ENCODE assay signal across 9 mouse cellular contexts in the genomic region with DNA sequence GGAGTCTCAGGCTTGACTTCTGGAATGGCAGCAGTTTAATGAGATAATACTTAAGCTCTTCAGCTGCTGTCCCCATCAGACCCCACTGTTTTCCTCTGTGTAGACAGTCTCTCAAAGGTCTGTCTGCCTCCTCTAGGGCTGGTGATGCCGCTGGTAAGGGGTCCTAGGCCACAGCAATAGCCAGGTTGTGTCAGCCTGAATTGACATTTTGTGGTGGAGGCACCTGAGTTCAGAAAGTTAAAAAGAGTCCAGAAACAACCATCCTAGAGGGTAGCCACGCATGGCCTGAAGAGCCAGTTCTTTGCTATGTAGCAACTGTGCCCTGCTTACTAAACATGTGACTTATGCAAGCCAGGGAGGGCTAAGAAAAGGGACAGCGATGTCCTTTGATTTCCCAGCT.
A peak's percentile ranks its signal among the peaks of the same experiment; 100 is the strongest.
DNase-seq lines count a peak whose midpoint lies in the region; ATAC-seq and TF ChIP-seq lines count a peak whose summit lies in the region.
"Had no signal": no experiment of that assay in that cellular context is flagged by ENCODE, and none has a peak within 500 bp of the region (broad histone marks: within the 10 kb centered on the region; RNA-seq: fewer than 3 reads in every experiment).

No protein-coding gene starts in this region.

- no peak for TF ChIP-seq CTCF in cortical plate, adult 2 months (IDR thresholded peaks at IDR 0.05; ENCODE audit: extremely low read depth, insufficient read depth, low read length)

- 88% methylated on average over 3 of the region's 3 CpGs for WGBS in hindbrain, embryonic 10.5 days
- 84% methylated on average over 3 of the region's 3 CpGs for WGBS in hindbrain, embryonic 11.5 days
- WGBS in heart, embryonic 16.5 days, result 64% methylated on average over 3 of the region's 3 CpGs
- 71% methylated on average over 3 of the region's 3 CpGs for WGBS in liver, embryonic 12.5 days (ENCODE audit: insufficient replicate concordance)

- ATAC-seq in hindbrain, embryonic 11.5 days (ENCODE audit: low FRiP score), result no peak
- ATAC-seq in heart, embryonic 16.5 days (replicated peaks; ENCODE audit: extremely low read depth, insufficient read depth, low FRiP score), result no peak
- no peak for ATAC-seq in liver, embryonic 12.5 days
- ATAC-seq in megakaryocyte, adult 5-6 weeks (ENCODE audit: poor library complexity, severe bottlenecking), result no peak

- H3K36me3 ChIP-seq in hindbrain, embryonic 10.5 days, result peaks cover 35% of the 10 kb centered on the region
- H3K36me3 ChIP-seq in hindbrain, embryonic 11.5 days (ENCODE audit: control insufficient read depth, insufficient read depth, low read length), result no peaks in the 10 kb centered on the region
- peaks cover 11% of the 10 kb centered on the region for H3K36me3 ChIP-seq in heart, embryonic 16.5 days (ENCODE audit: control insufficient read depth, insufficient read depth)
- no peaks in the 10 kb centered on the region for H3K36me3 ChIP-seq in liver, embryonic 12.5 days

- no peaks in the 10 kb centered on the region for H3K27me3 ChIP-seq in hindbrain, embryonic 10.5 days (ENCODE audit: insufficient read depth, poor library complexity, severe bottlenecking)
- no peaks in the 10 kb centered on the region for H3K27me3 ChIP-seq in hindbrain, embryonic 11.5 days (ENCODE audit: control insufficient read depth, insufficient read depth, low read length)
- no peaks in the 10 kb centered on the region for H3K27me3 ChIP-seq in heart, embryonic 16.5 days (ENCODE audit: control insufficient read depth, insufficient read depth, low read length)
- H3K27me3 ChIP-seq in liver, embryonic 12.5 days (replicated peaks), result no peaks in the 10 kb centered on the region

- H3K9me3 ChIP-seq in hindbrain, embryonic 10.5 days, result no peaks in the 10 kb centered on the region
- no peaks in the 10 kb centered on the region for H3K9me3 ChIP-seq in hindbrain, embryonic 11.5 days (ENCODE audit: control insufficient read depth, low read length)
- no peaks in the 10 kb centered on the region for H3K9me3 ChIP-seq in heart, embryonic 16.5 days (replicated peaks; ENCODE audit: control insufficient read depth, low read length)
- no peaks in the 10 kb centered on the region for H3K9me3 ChIP-seq in liver, embryonic 12.5 days (replicated peaks)

- H3K4me3 ChIP-seq in hindbrain, embryonic 10.5 days, result peak overlapping the region; percentile 56
- H3K4me3 ChIP-seq in hindbrain, embryonic 11.5 days (ENCODE audit: low read depth, low read length), result no peak overlapping the region
- no peak overlapping the region for H3K4me3 ChIP-seq in cortical plate, adult 2 months (ENCODE audit: insufficient read depth, low read length)
- H3K4me3 ChIP-seq in heart, embryonic 16.5 days (ENCODE audit: low read length), result peak overlapping the region; percentile 69
- no peak overlapping the region for H3K4me3 ChIP-seq in liver, embryonic 12.5 days

- peak overlapping the region; percentile 94 for H3K27ac ChIP-seq in hindbrain, embryonic 10.5 days
- no peak overlapping the region; the same call in 1 of the 2 replicates for H3K27ac ChIP-seq in hindbrain, embryonic 11.5 days (ENCODE audit: low read depth, low read length)
- H3K27ac ChIP-seq in cortical plate, adult 2 months (ENCODE audit: insufficient read depth, low read length), result peak overlapping the region; percentile 70
- peak overlapping the region; percentile 98 for H3K27ac ChIP-seq in heart, embryonic 16.5 days (ENCODE audit: low read length)
- H3K27ac ChIP-seq in liver, embryonic 12.5 days, result 0 out of 2 replicates have a peak overlapping the region, but pooled peaks have one; percentile 41

- H3K4me1 ChIP-seq in hindbrain, embryonic 10.5 days (replicated peaks), result peaks cover 68% of the 10 kb centered on the region
- H3K4me1 ChIP-seq in hindbrain, embryonic 11.5 days (replicated peaks; ENCODE audit: control insufficient read depth, insufficient read depth, low read length), result peaks cover 4% of the 10 kb centered on the region
- H3K4me1 ChIP-seq in cortical plate, adult 2 months (ENCODE audit: control insufficient read depth, insufficient read depth, low read length), result no peaks in the 10 kb centered on the region
- peaks cover 52% of the 10 kb centered on the region for H3K4me1 ChIP-seq in heart, embryonic 16.5 days (ENCODE audit: control insufficient read depth, insufficient read depth, low read length)
- peaks cover 10% of the 10 kb centered on the region for H3K4me1 ChIP-seq in liver, embryonic 12.5 days

- H3K9ac ChIP-seq in hindbrain, embryonic 11.5 days (ENCODE audit: low read depth, low read length), result no peak overlapping the region
- peak overlapping the region; percentile 81 for H3K9ac ChIP-seq in heart, embryonic 16.5 days (ENCODE audit: low read length)
- no peak overlapping the region for H3K9ac ChIP-seq in liver, embryonic 12.5 days

- no peak for TF ChIP-seq POLR2A in cortical plate, adult 2 months (IDR thresholded peaks at IDR 0.05; ENCODE audit: extremely low read depth, insufficient read depth, low read length)

- H3K4me2 ChIP-seq in hindbrain, embryonic 11.5 days (replicated peaks; ENCODE audit: low read depth, low read length), result no peak overlapping the region
- H3K4me2 ChIP-seq in heart, embryonic 16.5 days (ENCODE audit: low read depth, low read length), result peak overlapping the region; percentile 74
- no peak overlapping the region for H3K4me2 ChIP-seq in liver, embryonic 12.5 days

- no peak for DNase-seq in hindbrain, embryonic 10.5 days (ENCODE audit: low spot score)
- no peak for DNase-seq in hindbrain, embryonic 11.5 days (ENCODE audit: low spot score)
- DNase-seq in yolk sac, embryonic 10.5 days (ENCODE audit: low spot score), result no peak
- DNase-seq in layer of hippocampus, adult 9-10 months (ENCODE audit: low spot score), result no peak
- DNase-seq: adrenal gland, adult 8-10 months had no signal

Comparison
In these comparisons a context has a peak if more than half of its experiments do, and no peak if none do; other contexts are left out.
1. H3K4me3 ChIP-seq: peak in hindbrain, embryonic 10.5 days (single experiment) and heart, embryonic 16.5 days (single experiment); none in hindbrain, embryonic 11.5 days (single experiment), cortical plate, adult 2 months (single experiment) and liver, embryonic 12.5 days (single experiment).